Mouse (Mus musculus) testis, adult 2 months (tissue): ENCODE results near the gene Ovol3.

ENCODE experiments used
- CTCF ChIP-seq: fragments of 200-500 bp; IDR thresholded peaks from 2 replicates; pipeline ENCODE4 v1.5.1; 2012; ENCODE audit warnings: low read depth, mild to moderate bottlenecking, inconsistent platforms, low read length, moderate library complexity; ENCODE audit not compliant: control insufficient read depth, insufficient read depth, insufficient replicate concordance
- POLR2A ChIP-seq: fragments of 200-500 bp; IDR thresholded peaks from 2 replicates; pipeline ENCODE4 v1.6.1; 2012; ENCODE audit warnings: low read depth, mild to moderate bottlenecking, inconsistent platforms, low read length, moderate library complexity; ENCODE audit not compliant: control insufficient read depth

GRCm38 (mm10) chr7:30204380-30204779 is 31.1 kb downstream of the Ovol3 start:
- TF ChIP-seq CTCF: no peak
- no peak for TF ChIP-seq POLR2A
